Comparison of ENCODE assay signal across 9 mouse cellular contexts in genomic region chr6:50679486-50679828, GRCm38 (mm10). TPM values are rescaled to one million over a fixed set of nuclear protein-coding genes. Genes with fewer than 3 reads are reported as not detected.
"Had no signal": no experiment of that assay in that cellular context is flagged by ENCODE, and none has a peak within 500 bp of the region (broad histone marks: within the 10 kb centered on the region; RNA-seq: fewer than 3 reads in every experiment).

No protein-coding gene starts in this region.

- ATAC-seq: liver, embryonic 12.5 days had no signal

- H3K9ac ChIP-seq: limb, embryonic 15.5 days; liver, embryonic 12.5 days; lung, embryonic 14.5 days; neural tube, embryonic 12.5 days had no signal

- H3K36me3 ChIP-seq: limb, embryonic 15.5 days; liver, embryonic 12.5 days; neural tube, embryonic 12.5 days had no signal

- H3K4me3 ChIP-seq: left cerebral cortex, adult 2 months; limb, embryonic 15.5 days; liver, embryonic 12.5 days; myocyte; neural tube, embryonic 12.5 days had no signal

- H3K4me2 ChIP-seq: limb, embryonic 15.5 days; liver, embryonic 12.5 days; lung, embryonic 14.5 days; neural tube, embryonic 12.5 days had no signal

- H3K27me3 ChIP-seq: neural tube, embryonic 12.5 days had no signal

- H3K27ac ChIP-seq: left cerebral cortex, adult 2 months; limb, embryonic 15.5 days; liver, embryonic 12.5 days; neural tube, embryonic 12.5 days; stomach, postnatal 0 days had no signal

- H3K4me1 ChIP-seq: liver, embryonic 12.5 days had no signal

- H3K9me3 ChIP-seq: limb, embryonic 15.5 days; liver, embryonic 12.5 days; neural tube, embryonic 12.5 days had no signal

RNA-seq across cellular contexts. Expression of gene Npvf, which starts 25.2 kb away (rescaled TPM):
- polyA plus RNA-seq: limb, embryonic 11.5 days; limb, embryonic 15.5 days; liver, embryonic 12.5 days; liver, embryonic 16.5 days; lung, embryonic 14.5 days; myocyte; neural tube, embryonic 12.5 days; stomach, postnatal 0 days had no signal
